Mouse (Mus musculus) adrenal gland, adult 2 months (tissue): Measurements from ENCODE around the gene Klk1b5. TPM values are rescaled to one million over a fixed set of nuclear protein-coding genes. Genes with fewer than 3 reads are reported as not detected.
A peak's percentile ranks its signal among the peaks of the same experiment; 100 is the strongest.
"Not testable (repeated sequence)": the region's sequence is repeated elsewhere in the genome, so short reads cannot be mapped to it uniquely, and the experiment has no call there.

Experiments used
- DNase-seq: peaks from one replicate; pipeline ENCODE4 v3.0.0; 2021
- long read RNA-seq: library from polyadenylated mRNA; stranded (forward); transcript quantifications from one replicate; pipeline ENCODE4 v2.0.0, GENCODE M21; 2021
- polyA plus RNA-seq: library from polyadenylated mRNA; depleted of rRNA; stranded (reverse); fragments of >200 nt; gene quantifications from 2 replicates; pipeline ENCODE4 v1.2.3, GENCODE M21; 2012; rRNA removed
- total RNA-seq, 2 experiments: library from RNA; stranded (reverse); gene quantifications; 2 replicates each; pipeline ENCODE4 v1.2.3; 2021

The Klk1b5 gene
- not detected for total RNA-seq
- polyA plus RNA-seq = not detected in 2 replicates
- long read RNA-seq = 0 reads

- no peak for DNase-seq
Measured at GRCm38 (mm10) chr7:44215645-44216044, at the start of gene Klk1b5. TSS of gene Klk1b5 (plus strand) at chr7:44215945.

GRCm38 (mm10) chr7:44179299-44180045, 36.3 kb upstream of the Klk1b5 start:
- DNase-seq = no peak

GRCm38 (mm10) chr7:44186516-44186915, 29.2 kb upstream of the Klk1b5 start:
- not testable (repeated sequence) for DNase-seq

- not testable (repeated sequence) for DNase-seq
Measured at GRCm38 (mm10) chr7:44187936-44188335, 27.8 kb upstream of the Klk1b5 start, which contains the start of gene Klk1b24. TSS of gene Klk1b24 (plus strand) at chr7:44188236.

- DNase-seq = not testable (repeated sequence)
Measured at GRCm38 (mm10) chr7:44193466-44193865, 22.3 kb upstream of the Klk1b5 start.

- no peak for DNase-seq
Measured at GRCm38 (mm10) chr7:44197891-44198290, 17.9 kb upstream of the Klk1b5 start, which contains the start of gene Klk1b3. TSS of gene Klk1b3 (plus strand) at chr7:44198191.

- DNase-seq = not testable (repeated sequence)
Measured at GRCm38 (mm10) chr7:44207135-44207534, 8.6 kb upstream of the Klk1b5 start, which contains the start of gene Klk1b4. TSS of gene Klk1b4 (plus strand) at chr7:44207435.

GRCm38 (mm10) chr7:44208307-44208706, 7.4 kb upstream of the Klk1b5 start:
- DNase-seq = no peak

GRCm38 (mm10) chr7:44221601-44222000, 5.9 kb downstream of the Klk1b5 start:
- not testable (repeated sequence) for DNase-seq

GRCm38 (mm10) chr7:44222335-44222734, 6.6 kb downstream of the Klk1b5 start:
- not testable (repeated sequence) for DNase-seq

- DNase-seq = no peak
Measured at GRCm38 (mm10) chr7:44225076-44225475, 9.3 kb downstream of the Klk1b5 start, which contains the start of gene Klk1. TSS of gene Klk1 (plus strand) at chr7:44225360.

- DNase-seq = no peak
Measured at GRCm38 (mm10) chr7:44235909-44236308, 20.2 kb downstream of the Klk1b5 start, which contains the start of gene Gm36864. TSS of gene Gm36864 (plus strand) at chr7:44236177.

- DNase-seq = no peak
Measured at GRCm38 (mm10) chr7:44239913-44240312, 24.2 kb downstream of the Klk1b5 start.

GRCm38 (mm10) chr7:44240712-44241111, 25.0 kb downstream of the Klk1b5 start:
- DNase-seq = no peak

GRCm38 (mm10) chr7:44241163-44241562, 25.4 kb downstream of the Klk1b5 start:
- DNase-seq = no peak

GRCm38 (mm10) chr7:44244080-44244479, 28.3 kb downstream of the Klk1b5 start:
- DNase-seq = no peak

GRCm38 (mm10) chr7:44246055-44246983, 30.6 kb downstream of the Klk1b5 start, which contains the start of the genes 1700028J19Rik and 2410002F23Rik:
TSS of gene 1700028J19Rik (minus strand) at chr7:44246695.
TSS of gene 2410002F23Rik (plus strand) at chr7:44246722.
- peak; percentile 91 for DNase-seq

- DNase-seq = peak; percentile 66
Measured at GRCm38 (mm10) chr7:44246984-44247470, 31.3 kb downstream of the Klk1b5 start.

GRCm38 (mm10) chr7:44247971-44248370, 32.2 kb downstream of the Klk1b5 start:
- no peak for DNase-seq

- DNase-seq = no peak
Measured at GRCm38 (mm10) chr7:44249248-44249647, 33.5 kb downstream of the Klk1b5 start.

GRCm38 (mm10) chr7:44250732-44251275, 35.1 kb downstream of the Klk1b5 start:
- DNase-seq = peak; percentile 88
